Mouse (Mus musculus): ENCODE results near the gene Naa11. TPM values are rescaled to one million over a fixed set of nuclear protein-coding genes. Genes with fewer than 3 reads are reported as not detected.

The Naa11 gene
- polyA plus RNA-seq, 1 experiment from 2014 or later = not detected

GRCm38 (mm10) chr5:97345129-97345528, 47.0 kb downstream of the Naa11 start:
- no peak overlapping the region for H3K9ac ChIP-seq (replicated peaks; ENCODE audit: low read length)
- ATAC-seq (replicated peaks; ENCODE audit: insufficient number of reproducible peaks, low FRiP score, low TSS enrichment, low read depth) (no peak), DNase-seq (ENCODE audit: low spot score) (no peak)
- H3K9me3 ChIP-seq (replicated peaks; ENCODE audit: control insufficient read depth, low read length) = no peaks in the 10 kb centered on the region
- H3K4me3 ChIP-seq (ENCODE audit: low read depth, low read length) = no peak overlapping the region
- H3K27me3 ChIP-seq (ENCODE audit: control insufficient read depth, insufficient read depth, low read length) = no peaks in the 10 kb centered on the region
- H3K4me2 ChIP-seq (ENCODE audit: low read depth, low read length) = no peak overlapping the region
- no peaks in the 10 kb centered on the region for H3K36me3 ChIP-seq (replicated peaks; ENCODE audit: control insufficient read depth, insufficient read depth, low read depth, low read length)
- H3K27ac ChIP-seq (replicated peaks; ENCODE audit: low read depth, low read length) = no peak overlapping the region
- no peaks in the 10 kb centered on the region for H3K4me1 ChIP-seq (ENCODE audit: control insufficient read depth, insufficient read depth, low read length)

DNA sequence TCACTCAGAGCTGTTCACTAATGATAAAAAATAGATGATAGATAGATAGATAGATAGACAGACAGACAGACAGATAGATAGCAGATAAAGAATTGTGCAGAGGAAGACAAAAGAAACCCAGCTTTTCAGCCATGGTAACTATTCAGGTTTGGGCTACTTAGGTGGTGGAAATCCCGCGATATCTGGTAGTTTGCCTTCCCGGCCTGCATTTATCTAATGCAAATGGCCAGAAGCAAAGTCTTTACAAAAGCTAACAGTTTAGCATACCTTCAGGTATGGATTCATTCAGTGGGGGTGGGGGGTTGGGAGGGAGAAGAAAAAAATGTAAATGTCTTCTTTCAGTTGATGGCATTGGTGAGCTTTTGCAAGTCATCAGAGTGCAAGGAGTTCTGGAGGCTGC, 48.0 kb downstream of the Naa11 start:
- ATAC-seq (replicated peaks; ENCODE audit: insufficient number of reproducible peaks, low FRiP score, low TSS enrichment, low read depth) = no peak
- WGBS = 75% methylated on average over 3 of the region's 3 CpGs
- H3K9me3 ChIP-seq (replicated peaks; ENCODE audit: control insufficient read depth, low read length) = no peaks in the 10 kb centered on the region

GRCm38 (mm10) chr5:97334794-97335193, 57.4 kb downstream of the Naa11 start:
- Histone ChIP-seq H3K4me3 (ENCODE audit: low read depth, low read length) (no peak overlapping the region), H3K27me3 (ENCODE audit: control insufficient read depth, insufficient read depth, low read length) (no peaks in the 10 kb centered on the region), H3K4me1 (ENCODE audit: control insufficient read depth, insufficient read depth, low read length) (no peaks in the 10 kb centered on the region; the same call in 1 of the 2 replicates), H3K4me2 (ENCODE audit: low read depth, low read length) (no peak overlapping the region), H3K36me3 (replicated peaks; ENCODE audit: control insufficient read depth, insufficient read depth, low read depth, low read length) (no peaks in the 10 kb centered on the region), H3K9ac (replicated peaks; ENCODE audit: low read length) (no peak overlapping the region), H3K27ac (replicated peaks; ENCODE audit: low read depth, low read length) (no peak overlapping the region), H3K9me3 (replicated peaks; ENCODE audit: control insufficient read depth, low read length) (no peaks in the 10 kb centered on the region)
- WGBS = 70% methylated on average over 3 of the region's 3 CpGs
- no peak for DNase-seq (ENCODE audit: low spot score)
- ATAC-seq (replicated peaks; ENCODE audit: insufficient number of reproducible peaks, low FRiP score, low TSS enrichment, low read depth) = no peak

More for the DNA sequence above, 48.0 kb downstream of the Naa11 start:
- Histone ChIP-seq H3K4me3 (ENCODE audit: low read depth, low read length) (no peak overlapping the region), H3K36me3 (replicated peaks; ENCODE audit: control insufficient read depth, insufficient read depth, low read depth, low read length) (no peaks in the 10 kb centered on the region), H3K27me3 (ENCODE audit: control insufficient read depth, insufficient read depth, low read length) (no peaks in the 10 kb centered on the region), H3K9ac (replicated peaks; ENCODE audit: low read length) (no peak overlapping the region), H3K4me2 (ENCODE audit: low read depth, low read length) (no peak overlapping the region), H3K4me1 (ENCODE audit: control insufficient read depth, insufficient read depth, low read length) (no peaks in the 10 kb centered on the region), H3K27ac (replicated peaks; ENCODE audit: low read depth, low read length) (no peak overlapping the region)
- no peak for DNase-seq (ENCODE audit: low spot score)

Other genes starting within 250 kb of the Naa11 start
- gene Gk2, start 64.6 kb upstream of the Naa11 start, polyA plus RNA-seq (2014; fragmentation: Nextera tagmentation; extraction: Ambion mirVana) = not detected in 2 replicates

Measured in embryonic facial prominence, embryonic 11.5 days (tissue).